Mouse (Mus musculus) spleen, adult 10 weeks (tissue): ENCODE measurements around the gene Gm3029. TPM values are rescaled to one million over a fixed set of nuclear protein-coding genes. Genes with fewer than 3 reads are reported as not detected.

Experiments
- polyA plus RNA-seq: library from polyadenylated mRNA; stranded (reverse); fragments of 350-450 nt; fragmentation: Illumina TruSeq; extraction: RNeasy Lipid Tissue Mini Kit (QIAGEN cat#74804); gene quantifications from one replicate; pipeline ENCODE4 v1.2.3, GENCODE M21; 2015; ENCODE audit warnings: low replicate concordance; ENCODE audit not compliant: insufficient read depth

Gene Gm3029
- polyA plus RNA-seq: not detected

GRCm38 (mm10) chr14:3931456-3931855 is at the start of gene Gm3029:
Gene Gm3029 (plus strand): TSS chr14:3931756.

GRCm38 (mm10) chr14:3883872-3884271 is 47.7 kb upstream of the Gm3029 start, which contains the start of gene Gm2916:
Gene Gm2916 (plus strand): TSS chr14:3884172.

GRCm38 (mm10) chr14:3963247-3963646 is 31.7 kb downstream of the Gm3029 start, which contains the start of gene Gm3095:
Gene Gm3095 (plus strand): TSS chr14:3963547.

Other genes with a start within 250 kb of the Gm3029 start
- not detected for gene Gm3043, start 243.0 kb upstream of the Gm3029 start, polyA plus RNA-seq
- 0.18 TPM for gene Gm3002, start 121.7 kb upstream of the Gm3029 start, polyA plus RNA-seq
- gene Gm3033, start 85.5 kb upstream of the Gm3029 start, polyA plus RNA-seq: not detected
- not detected for gene Gm2916, start 47.6 kb upstream of the Gm3029 start, polyA plus RNA-seq
- gene Gm3095, start 31.8 kb downstream of the Gm3029 start, polyA plus RNA-seq: not detected
- gene Gm3099, start 66.6 kb downstream of the Gm3029 start, polyA plus RNA-seq: not detected
- gene Gm5796, start 92.2 kb downstream of the Gm3029 start, polyA plus RNA-seq: not detected
- not detected for gene Gm3115, start 152.4 kb downstream of the Gm3029 start, polyA plus RNA-seq
- gene Gm8108, start 178.8 kb downstream of the Gm3029 start, polyA plus RNA-seq: 0.58 TPM
- gene Gm3127, start 233.3 kb downstream of the Gm3029 start, polyA plus RNA-seq: not detected